Mouse (Mus musculus): ENCODE results near the gene Gadl1. TPM values are rescaled to one million over a fixed set of nuclear protein-coding genes. Genes with fewer than 3 reads are reported as not detected.

Gene Gadl1
- polyA plus RNA-seq, 1 experiment from 2014 or later, result 0.32 TPM

- H3K9me3 ChIP-seq (replicated peaks; ENCODE audit: control insufficient read depth, low read length), result no peaks in the 10 kb centered on the region
- WGBS (ENCODE audit: insufficient replicate concordance), result 69% methylated on average over 1 of the region's 1 CpGs
- H3K4me1 ChIP-seq (ENCODE audit: control insufficient read depth, low read depth, low read length), result no peaks in the 10 kb centered on the region
- H3K27ac ChIP-seq (ENCODE audit: low read length), result no peak overlapping the region
- H3K27me3 ChIP-seq (ENCODE audit: control insufficient read depth, insufficient read depth, low read depth, low read length), result no peaks in the 10 kb centered on the region
- no peak overlapping the region for H3K4me2 ChIP-seq (ENCODE audit: low read depth, low read length)
- no peak overlapping the region for H3K4me3 ChIP-seq (ENCODE audit: low read depth, low read length)
- no peak overlapping the region for H3K9ac ChIP-seq (ENCODE audit: low read depth, low read length)
- ATAC-seq (ENCODE audit: low read depth), result no peak
- no peaks in the 10 kb centered on the region for H3K36me3 ChIP-seq (ENCODE audit: control insufficient read depth, insufficient read depth)
Measured at GRCm38 (mm10) chr9:115924094-115924493, 14.8 kb downstream of the Gadl1 start.

DNA sequence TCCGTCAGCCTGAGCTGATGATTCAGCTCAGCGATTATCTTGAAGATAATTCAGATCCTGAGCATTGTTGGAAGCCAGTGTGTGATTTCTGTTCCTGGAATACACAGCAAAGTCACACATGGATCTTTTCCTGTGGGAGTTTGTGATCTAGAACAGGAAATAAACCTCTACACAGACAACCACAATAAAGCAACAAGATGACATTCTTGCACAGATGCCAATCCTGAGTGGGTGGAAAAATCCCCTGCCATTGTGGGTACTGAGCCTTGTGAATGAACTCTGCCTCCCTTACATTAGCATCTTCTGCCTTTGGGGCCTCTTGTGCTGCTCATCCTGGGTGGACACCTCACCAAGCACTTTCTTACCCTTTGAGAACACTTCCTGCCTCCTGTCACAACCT lies 22.5 kb downstream of the Gadl1 start:
- 46% methylated on average over 2 of the region's 2 CpGs for WGBS (ENCODE audit: insufficient replicate concordance)
- Histone ChIP-seq H3K27ac (ENCODE audit: low read length) (no peak overlapping the region), H3K9ac (ENCODE audit: low read depth, low read length) (no peak overlapping the region), H3K36me3 (ENCODE audit: control insufficient read depth, insufficient read depth) (no peaks in the 10 kb centered on the region), H3K4me2 (ENCODE audit: low read depth, low read length) (no peak overlapping the region), H3K4me3 (ENCODE audit: low read depth, low read length) (no peak overlapping the region), H3K4me1 (ENCODE audit: control insufficient read depth, low read depth, low read length) (no peaks in the 10 kb centered on the region), H3K27me3 (ENCODE audit: control insufficient read depth, insufficient read depth, low read depth, low read length) (no peaks in the 10 kb centered on the region), H3K9me3 (replicated peaks; ENCODE audit: control insufficient read depth, low read length) (no peaks in the 10 kb centered on the region)
- no peak for ATAC-seq (ENCODE audit: low read depth)

DNA sequence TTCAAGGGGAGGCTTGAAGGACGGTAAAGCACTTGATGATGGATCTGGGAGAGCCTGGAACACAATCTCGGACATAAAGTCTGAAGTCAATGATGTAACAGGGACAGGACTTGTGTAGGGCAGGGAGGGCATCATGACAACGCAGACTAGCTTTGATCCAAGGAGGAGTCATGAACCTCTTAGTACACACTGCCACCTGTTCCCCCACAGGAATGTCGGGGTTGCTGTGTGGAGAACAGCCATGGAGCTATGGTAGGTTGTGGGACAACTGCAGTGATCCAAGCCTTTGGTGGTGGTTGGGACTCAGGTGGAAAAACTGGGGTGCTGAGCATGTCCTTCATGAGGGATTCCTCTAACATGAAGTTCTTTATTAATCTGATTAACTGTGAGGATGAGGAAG lies 23.5 kb downstream of the Gadl1 start:
- H3K4me3 ChIP-seq (ENCODE audit: low read depth, low read length), result no peak overlapping the region

DNA sequence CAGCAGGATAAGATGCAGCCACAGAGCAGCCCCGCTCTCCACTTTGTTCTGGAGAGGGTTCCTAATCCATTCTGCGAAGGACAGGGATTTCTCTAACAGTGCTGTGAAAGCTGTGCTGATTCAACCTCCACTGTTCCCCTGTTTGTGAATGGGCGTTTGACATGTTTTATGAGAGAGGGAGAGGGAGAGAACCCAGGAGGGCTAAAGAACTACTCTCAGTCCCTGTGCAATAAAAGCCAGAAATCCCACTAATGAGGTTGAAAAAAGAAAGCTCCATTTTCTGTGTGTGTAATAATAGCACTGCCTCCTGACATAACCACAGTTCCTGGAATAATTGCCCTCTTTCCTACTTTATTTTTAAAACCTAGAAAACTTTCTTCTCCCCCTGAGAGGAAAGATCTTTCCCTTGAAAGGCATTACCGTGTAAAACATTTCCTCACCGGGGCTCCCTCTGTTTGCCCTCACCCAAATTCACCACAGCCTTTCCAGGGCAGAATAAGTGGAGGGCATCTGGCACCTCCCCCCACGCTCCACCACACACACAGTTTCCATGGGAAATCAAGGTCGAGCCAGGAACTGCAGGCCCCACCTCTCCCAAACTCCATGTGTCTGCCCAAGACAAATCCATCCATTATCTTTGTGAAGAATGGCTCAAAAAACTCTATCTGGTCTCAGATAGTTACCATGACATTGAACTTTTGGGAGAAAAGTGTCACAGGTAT lies 24.1 kb downstream of the Gadl1 start:
- no peak for ATAC-seq (ENCODE audit: low read depth)
- no peak overlapping the region for H3K27ac ChIP-seq (ENCODE audit: low read length)
- 50% methylated on average over 7 of the region's 7 CpGs for WGBS (ENCODE audit: insufficient replicate concordance)
- no peaks in the 10 kb centered on the region for H3K36me3 ChIP-seq (ENCODE audit: control insufficient read depth, insufficient read depth)
- H3K27me3 ChIP-seq (ENCODE audit: control insufficient read depth, insufficient read depth, low read depth, low read length), result no peaks in the 10 kb centered on the region
- H3K4me2 ChIP-seq (ENCODE audit: low read depth, low read length), result no peak overlapping the region
- no peak overlapping the region for H3K9ac ChIP-seq (ENCODE audit: low read depth, low read length)
- H3K9me3 ChIP-seq (replicated peaks; ENCODE audit: control insufficient read depth, low read length), result no peaks in the 10 kb centered on the region
- H3K4me3 ChIP-seq (ENCODE audit: low read depth, low read length), result no peak overlapping the region
- H3K4me1 ChIP-seq (ENCODE audit: control insufficient read depth, low read depth, low read length), result no peaks in the 10 kb centered on the region

More for the DNA sequence above, 23.5 kb downstream of the Gadl1 start:
- H3K27ac ChIP-seq (ENCODE audit: low read length), result no peak overlapping the region
- no peaks in the 10 kb centered on the region for H3K36me3 ChIP-seq (ENCODE audit: control insufficient read depth, insufficient read depth)
- no peak overlapping the region for H3K4me2 ChIP-seq (ENCODE audit: low read depth, low read length)
- no peaks in the 10 kb centered on the region for H3K27me3 ChIP-seq (ENCODE audit: control insufficient read depth, insufficient read depth, low read depth, low read length)
- no peaks in the 10 kb centered on the region for H3K4me1 ChIP-seq (ENCODE audit: control insufficient read depth, low read depth, low read length)
- no peak for ATAC-seq (ENCODE audit: low read depth)
- H3K9ac ChIP-seq (ENCODE audit: low read depth, low read length), result no peak overlapping the region
- H3K9me3 ChIP-seq (replicated peaks; ENCODE audit: control insufficient read depth, low read length), result no peaks in the 10 kb centered on the region
- WGBS (ENCODE audit: insufficient replicate concordance), result 59% methylated on average over 4 of the region's 4 CpGs

DNA sequence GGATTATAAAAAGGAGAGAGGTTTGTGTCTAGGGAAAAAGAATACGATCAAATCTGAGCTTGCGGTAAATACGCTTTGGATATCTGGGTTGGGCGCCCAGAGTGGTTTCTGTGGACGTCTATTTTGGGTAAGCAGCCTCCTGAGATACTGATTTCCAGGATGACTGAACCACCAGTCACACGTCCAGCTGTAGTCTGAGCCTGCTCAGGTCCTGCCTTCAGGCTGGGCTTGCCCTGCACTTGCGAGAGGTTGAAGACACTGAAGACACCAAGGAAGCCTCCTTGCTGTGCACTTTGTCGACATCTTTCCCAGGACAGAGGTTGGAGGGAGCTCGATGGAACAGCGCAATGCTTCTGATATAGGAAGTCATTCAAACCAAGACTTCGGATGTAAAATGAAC lies 25.0 kb downstream of the Gadl1 start:
- H3K9ac ChIP-seq (ENCODE audit: low read depth, low read length), result no peak overlapping the region
- no peaks in the 10 kb centered on the region for H3K36me3 ChIP-seq (ENCODE audit: control insufficient read depth, insufficient read depth)
- no peaks in the 10 kb centered on the region for H3K9me3 ChIP-seq (replicated peaks; ENCODE audit: control insufficient read depth, low read length)
- 65% methylated on average over 11 of the region's 11 CpGs for WGBS (ENCODE audit: insufficient replicate concordance)
- no peak overlapping the region for H3K27ac ChIP-seq (ENCODE audit: low read length)
- H3K27me3 ChIP-seq (ENCODE audit: control insufficient read depth, insufficient read depth, low read depth, low read length), result no peaks in the 10 kb centered on the region
- no peak overlapping the region for H3K4me2 ChIP-seq (ENCODE audit: low read depth, low read length)
- no peak for ATAC-seq (ENCODE audit: low read depth)
- H3K4me1 ChIP-seq (ENCODE audit: control insufficient read depth, low read depth, low read length), result no peaks in the 10 kb centered on the region
- H3K4me3 ChIP-seq (ENCODE audit: low read depth, low read length), result no peak overlapping the region

DNA sequence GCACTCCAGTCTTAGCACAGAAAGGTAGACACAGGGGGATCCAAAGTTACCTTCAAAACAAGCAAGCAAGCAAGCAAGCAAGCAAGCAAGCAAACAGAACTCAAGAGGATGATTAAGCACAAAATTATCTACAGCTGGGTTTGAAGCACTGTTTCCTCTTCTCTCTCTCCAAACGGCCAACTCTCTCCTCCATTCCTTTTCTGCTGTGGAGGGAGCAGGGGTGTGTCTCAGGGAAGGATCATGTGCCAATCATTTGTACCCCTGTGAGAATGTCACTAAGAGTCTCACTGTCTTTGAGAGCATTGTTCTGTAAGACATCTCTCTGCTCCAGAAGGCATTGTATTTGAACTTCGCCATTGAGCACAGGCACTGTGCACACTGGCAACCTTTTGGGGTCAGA lies 27.1 kb downstream of the Gadl1 start:
- Histone ChIP-seq H3K4me3 (ENCODE audit: low read depth, low read length) (no peak overlapping the region), H3K27ac (ENCODE audit: low read length) (no peak overlapping the region), H3K9ac (ENCODE audit: low read depth, low read length) (no peak overlapping the region), H3K9me3 (replicated peaks; ENCODE audit: control insufficient read depth, low read length) (no peaks in the 10 kb centered on the region), H3K36me3 (ENCODE audit: control insufficient read depth, insufficient read depth) (no peaks in the 10 kb centered on the region), H3K4me2 (ENCODE audit: low read depth, low read length) (no peak overlapping the region), H3K27me3 (ENCODE audit: control insufficient read depth, insufficient read depth, low read depth, low read length) (no peaks in the 10 kb centered on the region), H3K4me1 (ENCODE audit: control insufficient read depth, low read depth, low read length) (no peaks in the 10 kb centered on the region)
- WGBS (ENCODE audit: insufficient replicate concordance), result 27% methylated on average over 2 of the region's 2 CpGs
- no peak for ATAC-seq (ENCODE audit: low read depth)

DNA sequence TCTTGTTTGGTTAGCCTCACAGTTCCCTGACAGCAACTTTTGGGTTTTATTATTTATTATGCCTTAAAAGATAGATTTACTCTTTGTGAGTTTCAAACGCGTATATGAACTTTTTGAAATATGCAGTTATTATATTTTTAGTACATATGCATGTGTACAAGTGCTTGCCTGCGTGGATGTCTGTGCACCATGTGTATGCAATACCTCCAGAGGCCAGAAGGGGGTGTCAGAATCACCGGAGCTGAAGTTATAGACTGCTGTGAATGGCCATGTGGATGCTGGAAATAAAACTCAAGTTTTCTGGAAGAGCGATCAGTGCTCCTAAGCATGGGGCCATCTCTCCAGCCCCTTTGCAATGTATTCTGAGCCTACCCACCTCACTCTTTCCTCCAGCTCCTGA lies 28.7 kb downstream of the Gadl1 start:
- H3K27ac ChIP-seq (ENCODE audit: low read length), result no peak overlapping the region
- H3K4me3 ChIP-seq (ENCODE audit: low read depth, low read length), result no peak overlapping the region
- ATAC-seq (ENCODE audit: low read depth), result no peak
- 72% methylated on average over 5 of the region's 5 CpGs for WGBS (ENCODE audit: insufficient replicate concordance)
- no peaks in the 10 kb centered on the region for H3K36me3 ChIP-seq (ENCODE audit: control insufficient read depth, insufficient read depth)
- no peak overlapping the region for H3K9ac ChIP-seq (ENCODE audit: low read depth, low read length)
- H3K27me3 ChIP-seq (ENCODE audit: control insufficient read depth, insufficient read depth, low read depth, low read length), result no peaks in the 10 kb centered on the region
- no peaks in the 10 kb centered on the region for H3K4me1 ChIP-seq (ENCODE audit: control insufficient read depth, low read depth, low read length)
- H3K9me3 ChIP-seq (replicated peaks; ENCODE audit: control insufficient read depth, low read length), result no peaks in the 10 kb centered on the region
- no peak overlapping the region for H3K4me2 ChIP-seq (ENCODE audit: low read depth, low read length)

GRCm38 (mm10) chr9:115939420-115939819 lies 30.2 kb downstream of the Gadl1 start:
- H3K27ac ChIP-seq (ENCODE audit: low read length), result no peak overlapping the region
- H3K36me3 ChIP-seq (ENCODE audit: control insufficient read depth, insufficient read depth), result no peaks in the 10 kb centered on the region
- no peak overlapping the region for H3K4me2 ChIP-seq (ENCODE audit: low read depth, low read length)
- no peak for ATAC-seq (ENCODE audit: low read depth)
- WGBS (ENCODE audit: insufficient replicate concordance), result 67% methylated on average over 3 of the region's 3 CpGs
- no peaks in the 10 kb centered on the region for H3K9me3 ChIP-seq (replicated peaks; ENCODE audit: control insufficient read depth, low read length)
- H3K27me3 ChIP-seq (ENCODE audit: control insufficient read depth, insufficient read depth, low read depth, low read length), result no peaks in the 10 kb centered on the region
- no peaks in the 10 kb centered on the region for H3K4me1 ChIP-seq (ENCODE audit: control insufficient read depth, low read depth, low read length)
- no peak overlapping the region for H3K4me3 ChIP-seq (ENCODE audit: low read depth, low read length)
- H3K9ac ChIP-seq (ENCODE audit: low read depth, low read length), result no peak overlapping the region

GRCm38 (mm10) chr9:115941171-115941570 lies 31.9 kb downstream of the Gadl1 start:
- Histone ChIP-seq H3K9ac (ENCODE audit: low read depth, low read length) (no peak overlapping the region), H3K4me1 (ENCODE audit: control insufficient read depth, low read depth, low read length) (no peaks in the 10 kb centered on the region), H3K27ac (ENCODE audit: low read length) (no peak overlapping the region), H3K36me3 (ENCODE audit: control insufficient read depth, insufficient read depth) (no peaks in the 10 kb centered on the region), H3K9me3 (replicated peaks; ENCODE audit: control insufficient read depth, low read length) (no peaks in the 10 kb centered on the region), H3K4me2 (ENCODE audit: low read depth, low read length) (no peak overlapping the region), H3K27me3 (ENCODE audit: control insufficient read depth, insufficient read depth, low read depth, low read length) (no peaks in the 10 kb centered on the region), H3K4me3 (ENCODE audit: low read depth, low read length) (no peak overlapping the region)
- WGBS (ENCODE audit: insufficient replicate concordance), result 52% methylated on average over 8 of the region's 8 CpGs
- ATAC-seq (ENCODE audit: low read depth), result no peak

All from liver, embryonic 16.5 days (tissue).